8 mouse cellular contexts compared by ENCODE assay signal in the genomic region with DNA sequence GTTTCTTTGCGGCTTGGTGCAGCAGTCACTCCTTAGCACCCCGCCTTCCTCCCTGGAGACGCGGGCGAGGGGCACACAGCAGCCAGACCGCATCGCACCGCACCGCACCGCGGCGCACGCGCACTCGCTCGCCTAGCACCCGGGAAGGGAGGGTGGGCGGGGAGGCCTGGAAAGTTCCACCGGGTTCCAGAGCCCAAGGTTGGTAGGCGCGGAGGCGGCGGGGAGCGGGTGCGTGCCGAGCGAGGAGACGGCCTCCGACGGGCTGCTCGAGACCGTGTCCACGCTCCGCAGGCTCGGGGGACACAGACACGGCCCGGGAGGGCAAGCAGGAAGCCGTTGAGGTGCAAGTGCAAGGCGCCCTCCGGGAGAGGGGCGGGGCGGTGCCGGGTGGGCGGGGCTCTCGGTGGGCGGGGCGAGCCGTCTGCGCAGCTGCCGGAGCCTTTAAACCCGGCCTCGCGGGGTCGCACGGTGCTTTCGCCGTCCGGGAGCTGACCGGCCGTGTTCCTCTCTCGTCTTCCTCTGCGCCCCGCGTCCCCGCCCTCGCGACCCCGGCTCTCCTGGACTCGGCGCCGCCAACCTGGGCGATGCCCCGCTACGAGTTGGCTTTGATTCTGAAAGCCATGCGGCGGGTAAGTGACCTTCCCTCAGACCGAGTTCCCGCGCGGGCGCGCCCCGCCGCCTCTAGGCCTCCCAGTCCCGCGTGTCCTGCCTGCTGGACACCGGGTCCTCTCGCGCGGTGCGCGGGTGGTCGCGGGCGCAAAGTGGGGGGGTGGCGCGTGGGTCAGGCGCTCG. TPM values are rescaled to one million over a fixed set of nuclear protein-coding genes. Genes with fewer than 3 reads are reported as not detected.
DNase-seq lines count a peak whose midpoint lies in the region; ATAC-seq and TF ChIP-seq lines count a peak whose summit lies in the region.

A gene (plus strand): TSS at position 419 of the 792 bp plus-strand sequence.
A gene (plus strand): TSS at position 465 of the 792 bp plus-strand sequence.
A gene (plus strand): TSS at position 471 of the 792 bp plus-strand sequence.

- WGBS in lung, embryonic 15.5 days = under 1% methylated on average over 80 of the region's 99 CpGs
- WGBS in olfactory bulb, adult 2 months = under 1% methylated on average over 98 of the region's 99 CpGs

- peaks cover 7% of the 10 kb centered on the region for H3K9me3 ChIP-seq in lung, embryonic 15.5 days

- H3K36me3 ChIP-seq in lung, embryonic 15.5 days = peaks cover 11% of the 10 kb centered on the region; the same call in 1 of the 2 replicates

- peak within 1 kb of the TSS; percentile 91 for H3K4me3 ChIP-seq in lung, embryonic 15.5 days
- peak within 1 kb of the TSS; percentile 83 for H3K4me3 ChIP-seq in olfactory bulb, adult 2 months (ENCODE audit: insufficient read depth, low read depth, low read length)

- peaks cover 22% of the 10 kb centered on the region for H3K4me1 ChIP-seq in lung, embryonic 15.5 days
- H3K4me1 ChIP-seq in olfactory bulb, adult 2 months (ENCODE audit: control insufficient read depth, insufficient read depth, low read length) = peaks cover 12% of the 10 kb centered on the region

- TF ChIP-seq CTCF in olfactory bulb, adult 2 months (IDR thresholded peaks at IDR 0.05; ENCODE audit: insufficient read depth, low read depth, low read length) = no peak

- peaks cover 7% of the 10 kb centered on the region; the same call in 1 of the 2 replicates for H3K27me3 ChIP-seq in lung, embryonic 15.5 days

- peak; percentile 91 for ATAC-seq in lung, embryonic 15.5 days (ENCODE audit: borderline replicate concordance, extremely low read depth, low FRiP score, low TSS enrichment)

- H3K4me2 ChIP-seq in lung, embryonic 15.5 days = peak within 1 kb of the TSS; percentile 97

- TF ChIP-seq POLR2A in olfactory bulb, adult 2 months (IDR thresholded peaks at IDR 0.05; ENCODE audit: insufficient read depth, low read depth, low read length) = peak; percentile 65

- peak within 1 kb of the TSS; percentile 59; the same call in 1 of the 2 replicates for H3K27ac ChIP-seq in lung, embryonic 15.5 days
- peak within 1 kb of the TSS; percentile 92 for H3K27ac ChIP-seq in olfactory bulb, adult 2 months (ENCODE audit: insufficient read depth, low read depth, low read length)

- DNase-seq in MN1 (ENCODE audit: low spot score) = peak; percentile 87
- DNase-seq in cerebellum, adult 8-10 months = peak; percentile 90
- peak; percentile 73 for DNase-seq in forelimb bud, embryonic 11.5 days (ENCODE audit: low read depth, low spot score)
- DNase-seq in heart, postnatal 4 days = peak; percentile 91
- DNase-seq in layer of hippocampus, adult 9-10 months (ENCODE audit: low spot score) = peak; percentile 74
- peak; percentile 78 to 80 for DNase-seq in thymus, adult 18-20 months

- peak within 1 kb of the TSS; percentile 77 for H3K9ac ChIP-seq in lung, embryonic 15.5 days

RNA-seq across cellular contexts. Expression of the first gene that starts in this region (rescaled TPM):
- total RNA-seq in heart, postnatal 4 days (2021) = 10 to 100 TPM; 53.8 to 54.7 TPM
- polyA plus RNA-seq in lung, embryonic 15.5 days (2015; fragmentation: Nextera tagmentation; extraction: Ambion mirVana) = 69.2 and 75.6 TPM in 2 replicates
- polyA plus RNA-seq in olfactory bulb, adult 2 months (2012; ENCODE audit: insufficient read depth, insufficient read length, low replicate concordance, missing spikeins) = not detected in 2 replicates

RNA-seq across cellular contexts. Expression of the second gene that starts in this region (rescaled TPM):
- not detected for total RNA-seq in heart, postnatal 4 days (2021)
- not detected in 2 replicates for polyA plus RNA-seq in lung, embryonic 15.5 days (2015; fragmentation: Nextera tagmentation; extraction: Ambion mirVana)
- not detected in 2 replicates for polyA plus RNA-seq in olfactory bulb, adult 2 months (2012; ENCODE audit: insufficient read depth, insufficient read length, low replicate concordance, missing spikeins)

RNA-seq across cellular contexts. Expression of the third gene that starts in this region (rescaled TPM):
- 1 to 10 TPM; 6.8 to 7.9 TPM for total RNA-seq in heart, postnatal 4 days (2021)
- polyA plus RNA-seq in lung, embryonic 15.5 days (2015; fragmentation: Nextera tagmentation; extraction: Ambion mirVana) = 4.0 and 4.1 TPM in 2 replicates
- polyA plus RNA-seq in olfactory bulb, adult 2 months (2012; ENCODE audit: insufficient read depth, insufficient read length, low replicate concordance, missing spikeins) = not detected in 2 replicates

Comparison
In these comparisons a context has a peak if more than half of its experiments do, and no peak if none do; other contexts are left out.
1. Peak in every context shown above with its lines: DNase-seq, ATAC-seq, H3K4me3 ChIP-seq and H3K27ac ChIP-seq.
2. RNA of the first gene that starts in this region (polyA plus RNA-seq): 69.2 to 75.6 TPM in lung, embryonic 15.5 days; not detected in olfactory bulb, adult 2 months; every median in the first group is over 10 times any median in the second.